Mouse (Mus musculus) naive thymus-derived CD4-positive, alpha-beta T cell, adult 2 months (primary cell): ENCODE measurements around the gene Cct8.
"Not testable (repeated sequence)": the region's sequence is repeated elsewhere in the genome, so short reads cannot be mapped to it uniquely, and the experiment has no call there.

Source experiments
- DNase-seq: peaks from one replicate; pipeline ENCODE4 v3.0.0-alpha.2; 2011; ENCODE audit warnings: low read depth

The Cct8 gene

GRCm38 (mm10) chr16:87495716-87496447, at the start of gene Cct8:
Gene Cct8 (minus strand): TSS chr16:87495873.
- DNase-seq: peak; percentile 98

GRCm38 (mm10) chr16:87528755-87529154, 33.1 kb upstream of the Cct8 start:
- DNase-seq: no peak

GRCm38 (mm10) chr16:87527553-87528249, 32.0 kb upstream of the Cct8 start:
- DNase-seq: no peak

GRCm38 (mm10) chr16:87524228-87524627, 28.6 kb upstream of the Cct8 start:
- DNase-seq: no peak

GRCm38 (mm10) chr16:87512331-87512730, 16.7 kb upstream of the Cct8 start:
- DNase-seq: no peak

GRCm38 (mm10) chr16:87511706-87512105, 16.0 kb upstream of the Cct8 start:
- no peak for DNase-seq

GRCm38 (mm10) chr16:87501304-87502078, 5.8 kb upstream of the Cct8 start:
- DNase-seq: no peak

- DNase-seq: no peak
Measured at GRCm38 (mm10) chr16:87499556-87499955, 3.9 kb upstream of the Cct8 start.

GRCm38 (mm10) chr16:87497171-87497570, 1.5 kb upstream of the Cct8 start:
- no peak for DNase-seq

GRCm38 (mm10) chr16:87496728-87497127, 1.1 kb upstream of the Cct8 start:
- DNase-seq: no peak

GRCm38 (mm10) chr16:87494955-87495655, 568 bp downstream of the Cct8 start:
- peak; percentile 16 for DNase-seq

GRCm38 (mm10) chr16:87492191-87492792, 3.4 kb downstream of the Cct8 start:
- DNase-seq: not testable (repeated sequence)

- DNase-seq: no peak
Measured at GRCm38 (mm10) chr16:87488605-87489004, 7.1 kb downstream of the Cct8 start.

GRCm38 (mm10) chr16:87486739-87487138, 8.9 kb downstream of the Cct8 start:
- DNase-seq: no peak

- DNase-seq: no peak
Measured at GRCm38 (mm10) chr16:87484367-87484766, 11.3 kb downstream of the Cct8 start.

GRCm38 (mm10) chr16:87470579-87470978, 25.1 kb downstream of the Cct8 start:
- DNase-seq: no peak

- peak; percentile 38 for DNase-seq
Measured at GRCm38 (mm10) chr16:87458752-87459151, 36.9 kb downstream of the Cct8 start.

- DNase-seq: peak; percentile 75
Measured at GRCm38 (mm10) chr16:87455180-87455611, 40.5 kb downstream of the Cct8 start.

- DNase-seq: peak; percentile 92
Measured at GRCm38 (mm10) chr16:87454419-87455179, 41.1 kb downstream of the Cct8 start, which contains the start of gene Usp16. Gene Usp16 (plus strand): TSS chr16:87454703.

- DNase-seq: no peak
Measured at GRCm38 (mm10) chr16:87453226-87453625, 42.4 kb downstream of the Cct8 start.

- no peak for DNase-seq
Measured at GRCm38 (mm10) chr16:87445528-87445927, 50.1 kb downstream of the Cct8 start.
